Mouse (Mus musculus): Measurements from ENCODE around the gene Tiam1. TPM values are rescaled to one million over a fixed set of nuclear protein-coding genes. Genes with fewer than 3 reads are reported as not detected.

Tiam1 gene
- total RNA-seq, 1 experiment from 2014 or later: 28.6 TPM

- ATAC-seq (replicated peaks; ENCODE audit: insufficient number of reproducible peaks, low FRiP score, low TSS enrichment, poor library complexity, severe bottlenecking): no peak
Observed at GRCm38 (mm10) chr16:89882477-89883234, 260.9 kb downstream of the Tiam1 start.

- ATAC-seq (replicated peaks; ENCODE audit: insufficient number of reproducible peaks, low FRiP score, low TSS enrichment, poor library complexity, severe bottlenecking): no peak
Observed at GRCm38 (mm10) chr16:89877206-89877605, 266.4 kb downstream of the Tiam1 start.

GRCm38 (mm10) chr16:89876079-89876478 lies 267.5 kb downstream of the Tiam1 start:
- ATAC-seq (replicated peaks; ENCODE audit: insufficient number of reproducible peaks, low FRiP score, low TSS enrichment, poor library complexity, severe bottlenecking): no peak

- ATAC-seq (replicated peaks; ENCODE audit: insufficient number of reproducible peaks, low FRiP score, low TSS enrichment, poor library complexity, severe bottlenecking): no peak
Observed at GRCm38 (mm10) chr16:89874012-89874704, 269.4 kb downstream of the Tiam1 start.

- peak; percentile 59 for ATAC-seq (replicated peaks; ENCODE audit: insufficient number of reproducible peaks, low FRiP score, low TSS enrichment, poor library complexity, severe bottlenecking)
Observed at GRCm38 (mm10) chr16:89872011-89872942, 271.3 kb downstream of the Tiam1 start.

GRCm38 (mm10) chr16:89871382-89871781 lies 272.2 kb downstream of the Tiam1 start:
- ATAC-seq (replicated peaks; ENCODE audit: insufficient number of reproducible peaks, low FRiP score, low TSS enrichment, poor library complexity, severe bottlenecking): 0 out of 2 replicates have a peak, but pooled peaks have one; percentile 12

- no peak for ATAC-seq (replicated peaks; ENCODE audit: insufficient number of reproducible peaks, low FRiP score, low TSS enrichment, poor library complexity, severe bottlenecking)
Observed at GRCm38 (mm10) chr16:89870059-89870458, 273.5 kb downstream of the Tiam1 start.

- ATAC-seq (replicated peaks; ENCODE audit: insufficient number of reproducible peaks, low FRiP score, low TSS enrichment, poor library complexity, severe bottlenecking): no peak
Observed at GRCm38 (mm10) chr16:89868502-89868901, 275.1 kb downstream of the Tiam1 start.

- ATAC-seq (replicated peaks; ENCODE audit: insufficient number of reproducible peaks, low FRiP score, low TSS enrichment, poor library complexity, severe bottlenecking): no peak
Observed at GRCm38 (mm10) chr16:89867212-89867829, 276.2 kb downstream of the Tiam1 start.

GRCm38 (mm10) chr16:89865136-89865535 lies 278.4 kb downstream of the Tiam1 start:
- ATAC-seq (replicated peaks; ENCODE audit: insufficient number of reproducible peaks, low FRiP score, low TSS enrichment, poor library complexity, severe bottlenecking): no peak

GRCm38 (mm10) chr16:89864710-89865109 lies 278.9 kb downstream of the Tiam1 start:
- ATAC-seq (replicated peaks; ENCODE audit: insufficient number of reproducible peaks, low FRiP score, low TSS enrichment, poor library complexity, severe bottlenecking): no peak

- ATAC-seq (replicated peaks; ENCODE audit: insufficient number of reproducible peaks, low FRiP score, low TSS enrichment, poor library complexity, severe bottlenecking): no peak
Observed at GRCm38 (mm10) chr16:89863264-89863663, 280.3 kb downstream of the Tiam1 start.

- ATAC-seq (replicated peaks; ENCODE audit: insufficient number of reproducible peaks, low FRiP score, low TSS enrichment, poor library complexity, severe bottlenecking): no peak
Observed at GRCm38 (mm10) chr16:89861531-89861930, 282.0 kb downstream of the Tiam1 start.

GRCm38 (mm10) chr16:89860708-89861107 lies 282.9 kb downstream of the Tiam1 start:
- no peak for ATAC-seq (replicated peaks; ENCODE audit: insufficient number of reproducible peaks, low FRiP score, low TSS enrichment, poor library complexity, severe bottlenecking)

GRCm38 (mm10) chr16:89857666-89858065 lies 285.9 kb downstream of the Tiam1 start:
- ATAC-seq (replicated peaks; ENCODE audit: insufficient number of reproducible peaks, low FRiP score, low TSS enrichment, poor library complexity, severe bottlenecking): no peak

- ATAC-seq (replicated peaks; ENCODE audit: insufficient number of reproducible peaks, low FRiP score, low TSS enrichment, poor library complexity, severe bottlenecking): no peak
Observed at GRCm38 (mm10) chr16:89854731-89855130, 288.8 kb downstream of the Tiam1 start.

- no peak for ATAC-seq (replicated peaks; ENCODE audit: insufficient number of reproducible peaks, low FRiP score, low TSS enrichment, poor library complexity, severe bottlenecking)
Observed at GRCm38 (mm10) chr16:89851333-89851732, 292.2 kb downstream of the Tiam1 start.

GRCm38 (mm10) chr16:89848651-89849597 lies 294.6 kb downstream of the Tiam1 start:
- ATAC-seq (replicated peaks; ENCODE audit: insufficient number of reproducible peaks, low FRiP score, low TSS enrichment, poor library complexity, severe bottlenecking): peak; percentile 82
